Mouse (Mus musculus) cerebellum, postnatal 10 days (tissue): ENCODE measurements around the gene Arap2.
A peak's percentile ranks its signal among the peaks of the same experiment; 100 is the strongest.

Experiments used
- DNase-seq, 2 experiments: peaks; one replicate each; pipeline ENCODE4 v3.0.0; 2021; ENCODE audit warnings: mixed read lengths in 2 of 2

Gene Arap2

DNA sequence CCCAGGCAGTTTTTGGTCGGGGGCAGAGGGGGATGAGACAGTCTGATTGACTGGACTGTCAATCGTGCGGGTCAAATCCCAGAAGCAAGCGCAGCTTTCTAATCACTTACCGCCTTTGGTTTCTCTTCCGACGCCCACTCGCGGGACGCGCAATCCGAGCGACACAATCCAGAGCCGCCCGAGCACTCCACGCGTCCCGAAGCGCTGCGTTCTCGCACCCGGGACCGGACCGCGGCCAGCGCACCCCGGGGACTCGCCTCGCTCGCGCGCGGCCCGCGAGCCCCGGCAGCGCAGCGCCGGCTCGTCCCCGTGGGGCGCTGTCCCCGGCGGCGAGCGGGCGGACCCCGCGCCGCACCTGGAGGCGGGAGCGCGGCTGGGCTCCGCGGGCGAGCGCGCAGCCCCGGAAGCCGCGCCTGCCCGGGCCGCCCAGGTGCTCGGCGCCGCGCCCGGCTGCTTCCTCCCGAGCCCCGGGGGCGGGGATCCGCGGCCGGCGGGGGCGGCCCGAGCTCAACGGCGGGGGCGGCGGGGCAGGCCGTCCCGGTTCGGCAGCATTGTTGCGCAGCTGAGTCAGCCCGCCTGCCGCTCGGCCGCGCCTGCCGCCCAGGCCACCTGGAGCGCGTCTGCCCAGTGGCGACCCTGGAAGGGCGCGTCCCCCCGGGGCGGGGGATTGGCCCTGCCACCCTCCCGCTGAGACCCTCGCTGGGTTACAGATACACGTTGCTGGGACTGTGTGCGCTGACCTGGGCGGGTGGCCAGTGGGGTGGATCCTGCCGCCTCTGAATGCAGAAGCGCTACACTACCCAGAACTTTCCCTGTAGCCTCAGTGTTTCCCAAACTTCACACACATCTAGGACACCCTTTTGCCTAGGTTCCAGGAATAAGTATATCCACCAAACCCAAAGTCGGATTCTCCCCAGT, at the start of gene Arap2:
Gene Arap2 (minus strand): TSS at position 376 of the 918 bp plus-strand sequence.
- peak; percentile 50 to 66 for DNase-seq

DNA sequence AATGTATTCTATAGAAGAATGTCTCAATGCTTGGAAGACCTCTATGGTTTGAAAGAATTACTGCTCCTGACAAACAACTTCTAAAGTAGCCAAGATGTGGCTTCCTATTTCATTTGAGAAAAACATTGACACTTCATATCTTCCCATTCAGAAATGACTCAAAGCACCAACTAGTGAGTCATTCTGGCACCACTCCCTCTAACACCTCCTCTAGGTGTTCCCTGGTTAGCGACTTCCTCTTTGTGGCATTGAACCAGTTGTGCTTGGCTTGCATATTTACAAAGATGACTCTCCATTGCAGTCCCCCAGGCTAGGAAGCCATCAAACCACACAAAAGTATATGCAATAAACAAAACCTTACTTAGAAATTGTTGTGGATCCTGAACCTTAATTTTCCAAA, 49.8 kb upstream of the Arap2 start:
- no peak for DNase-seq

DNA sequence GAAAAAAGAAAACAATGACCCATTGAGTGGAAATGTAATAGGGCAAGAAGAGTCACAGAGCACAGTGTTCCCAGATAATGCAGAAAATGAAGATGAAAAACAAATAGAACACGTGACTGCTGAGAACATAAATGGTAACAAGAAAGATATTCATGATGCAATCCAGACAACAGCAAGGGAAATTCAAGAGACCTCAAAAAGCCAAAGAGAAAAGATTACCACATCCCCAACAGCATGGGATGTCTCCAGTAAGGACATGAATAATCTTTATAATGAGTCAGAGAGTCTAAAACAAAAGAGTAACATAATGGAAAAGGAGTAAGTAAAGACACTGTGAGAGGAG, 48.1 kb upstream of the Arap2 start:
- DNase-seq = no peak

DNA sequence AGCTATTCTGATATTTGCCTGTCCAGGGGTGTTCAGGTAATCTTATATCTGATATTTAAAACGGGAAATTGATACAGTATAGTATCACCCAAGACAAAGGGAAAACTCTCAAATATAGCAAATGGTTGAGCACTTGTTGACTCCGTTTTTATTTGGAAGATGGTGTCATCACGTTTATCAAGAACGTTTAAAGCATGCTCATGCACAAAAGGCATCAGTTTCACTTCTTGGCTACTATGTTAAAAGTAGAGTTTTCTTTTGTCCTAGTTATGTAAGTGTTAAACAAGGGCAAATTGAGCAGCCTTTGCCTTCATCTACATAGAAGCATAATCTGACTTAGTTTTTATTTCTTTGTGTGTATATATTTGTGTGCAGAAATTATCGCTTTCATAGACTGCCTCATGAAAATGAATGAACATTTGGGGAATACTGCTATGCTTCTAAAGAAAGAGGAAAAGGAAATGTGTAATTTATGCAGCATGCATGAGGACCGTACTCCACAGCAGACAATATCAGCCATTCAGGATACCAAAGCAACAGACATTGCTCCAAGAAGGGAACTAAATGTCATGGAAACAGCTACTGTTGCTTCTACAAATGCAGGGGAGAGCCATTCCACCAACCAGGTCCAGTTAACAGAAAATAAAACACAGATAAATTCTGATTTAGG, 47.6 kb upstream of the Arap2 start, which contains the start of gene Dthd1:
Gene Dthd1 (plus strand): TSS at position 422 of the 670 bp plus-strand sequence.
- no peak for DNase-seq

DNA sequence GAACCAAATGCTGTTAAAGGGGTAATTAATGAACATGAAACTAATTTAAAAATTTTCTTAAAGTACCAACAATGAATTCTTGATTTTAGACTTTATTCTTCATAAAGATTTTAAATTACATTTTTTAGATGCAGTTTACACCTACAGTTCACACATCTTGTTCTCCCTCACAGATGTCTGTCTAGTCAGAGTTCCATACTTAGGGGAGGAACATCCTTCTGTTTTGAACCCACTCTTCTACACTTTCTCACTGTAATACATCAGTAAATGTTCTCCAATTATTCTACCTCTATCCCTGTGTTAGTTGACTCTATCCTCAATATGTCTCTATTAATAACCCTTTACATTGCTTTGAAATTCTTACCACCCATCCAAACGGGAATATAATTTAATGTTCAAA, 26.8 kb upstream of the Arap2 start:
- no peak for DNase-seq

DNA sequence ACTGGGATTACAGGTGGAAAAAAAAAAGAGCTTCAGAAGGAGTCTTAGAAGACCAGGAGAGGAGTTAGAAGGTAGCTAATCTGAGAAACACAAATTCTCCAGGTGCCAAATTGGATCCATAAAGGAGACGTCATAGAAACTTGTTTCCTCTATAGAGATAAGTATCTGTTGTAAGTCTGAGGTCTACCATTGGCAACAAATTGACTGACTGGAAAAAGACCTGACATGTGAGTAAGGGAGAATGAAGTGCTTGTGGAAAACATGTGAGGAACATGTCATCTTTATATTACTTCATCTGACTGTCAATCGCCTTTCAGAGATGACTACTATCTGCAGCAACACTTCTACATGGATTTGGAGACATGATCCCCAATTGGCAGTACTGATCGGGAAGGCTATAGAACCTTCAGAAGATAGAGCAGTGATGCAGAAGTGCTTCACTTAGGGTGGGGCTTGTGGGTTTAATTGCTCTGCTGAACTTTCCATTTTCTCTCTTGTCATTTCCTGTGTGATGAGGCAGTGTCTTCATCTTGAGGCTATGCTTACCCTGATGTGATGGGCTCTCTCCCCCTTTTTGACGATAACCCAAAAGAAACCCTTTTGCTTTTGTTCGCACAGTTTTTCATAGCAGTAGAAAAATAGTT, 25.1 kb upstream of the Arap2 start:
- no peak for DNase-seq

DNA sequence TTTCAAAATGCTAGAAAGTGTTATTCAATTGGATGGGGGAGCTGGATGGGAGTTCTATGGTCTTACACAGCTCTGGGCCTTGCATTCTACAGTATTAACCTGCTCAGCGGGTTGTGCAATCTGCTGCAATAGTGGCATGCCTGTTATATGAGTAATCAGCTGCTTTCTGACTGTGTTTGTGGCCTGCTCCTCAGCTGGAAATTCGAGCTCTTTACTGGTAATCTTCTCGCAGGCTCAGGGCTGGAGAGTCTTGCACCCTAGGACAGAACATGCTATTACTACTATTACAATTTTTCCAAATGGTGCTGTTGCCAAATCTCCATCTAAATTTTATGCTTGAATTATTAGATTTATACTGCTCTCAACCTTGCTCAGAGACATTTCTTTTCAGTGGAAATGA, 20.9 kb upstream of the Arap2 start:
- no peak for DNase-seq

DNA sequence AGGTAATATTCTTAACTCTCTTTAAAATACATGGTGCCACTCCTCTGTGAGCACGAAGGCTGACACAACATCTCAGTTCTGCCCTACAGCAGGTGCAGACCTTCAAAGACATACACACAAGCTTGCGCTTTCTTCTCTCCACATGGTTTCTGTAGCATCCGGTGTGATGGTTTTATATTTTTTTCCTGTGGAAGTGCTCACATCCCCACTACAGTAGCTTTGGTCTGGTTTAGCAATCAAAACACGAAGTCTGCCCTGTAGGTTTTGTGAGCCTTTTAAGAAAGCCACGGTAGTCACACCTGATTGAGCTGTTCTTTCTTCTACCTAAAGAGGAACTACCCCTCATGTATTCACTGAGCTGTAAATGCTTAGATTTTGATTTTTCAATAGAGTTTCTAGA, 12.7 kb upstream of the Arap2 start:
- no peak for DNase-seq

DNA sequence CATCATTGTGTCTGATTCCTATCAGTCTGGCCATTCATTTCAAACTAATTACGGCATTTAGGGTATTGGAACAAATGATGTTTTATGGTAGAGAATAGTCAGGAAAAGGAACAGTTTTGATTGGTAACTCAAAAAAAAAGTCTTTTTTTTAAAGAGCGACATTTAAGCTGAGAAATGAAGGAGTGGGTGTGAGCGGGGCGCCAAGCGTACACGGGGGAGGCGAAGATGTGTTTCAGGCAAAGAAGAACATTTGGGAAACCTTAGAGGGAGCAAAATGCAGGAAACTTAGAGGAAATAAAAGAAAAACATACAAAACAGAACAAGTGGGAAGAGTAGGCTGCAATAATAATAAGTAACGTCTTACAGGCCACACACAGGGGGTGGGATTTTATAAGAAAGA, 11.8 kb upstream of the Arap2 start:
- DNase-seq = no peak

DNA sequence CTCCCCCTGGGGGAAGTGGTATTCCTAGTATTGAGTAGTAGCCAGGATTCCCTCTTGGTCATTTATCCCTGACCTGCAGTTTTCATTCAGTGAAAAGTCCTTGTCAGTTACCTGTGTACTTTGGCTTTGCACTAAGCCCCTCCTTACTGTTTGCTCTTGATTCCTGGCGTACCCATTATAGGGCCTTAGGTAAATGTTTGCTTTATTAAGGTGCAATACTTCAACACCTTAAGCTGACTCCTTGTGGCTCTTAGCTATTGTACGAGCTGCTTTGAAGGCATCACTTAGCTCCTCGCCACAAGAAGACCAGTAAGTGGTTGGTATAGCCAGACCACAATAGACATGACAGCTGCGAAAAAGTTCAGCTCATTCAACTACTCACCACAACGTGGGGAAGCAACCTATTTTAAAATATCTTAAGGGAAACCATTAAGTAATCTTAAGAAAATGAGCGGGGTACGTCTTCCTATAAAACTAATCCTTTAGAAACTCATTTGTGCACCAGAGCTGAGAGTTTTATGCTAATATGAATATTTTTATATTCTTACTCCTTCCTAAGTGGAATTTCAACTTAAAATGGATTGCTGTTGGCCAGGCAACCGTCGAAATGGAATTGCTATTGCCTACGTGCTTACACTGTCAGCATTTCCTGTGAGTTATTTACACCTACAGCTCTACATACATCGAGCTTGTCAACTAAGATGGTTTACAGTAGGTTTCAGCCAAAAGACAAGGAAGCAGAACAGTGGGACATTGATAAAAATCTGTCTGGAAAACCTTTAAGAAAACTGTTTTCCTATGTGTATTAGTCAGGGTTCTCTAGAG, 6.0 kb upstream of the Arap2 start:
- no peak for DNase-seq

DNA sequence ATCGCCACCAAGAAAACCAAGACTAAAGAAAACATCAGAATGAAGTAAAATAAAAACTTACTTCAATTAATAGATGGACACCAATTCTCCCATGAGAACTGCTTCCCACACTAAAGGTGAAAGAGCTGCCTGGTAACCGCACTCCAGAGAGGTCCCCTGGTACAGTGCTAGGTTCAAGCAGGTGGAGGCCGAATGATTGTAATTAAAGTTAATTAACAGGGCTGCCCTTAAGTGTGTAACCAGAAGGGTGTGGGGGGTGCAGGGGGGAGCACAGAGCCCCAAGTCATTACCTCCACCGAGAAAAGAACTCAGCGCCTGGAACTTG, 538 bp downstream of the Arap2 start:
- peak in 1 of 2 experiments; percentile 34 for DNase-seq

DNA sequence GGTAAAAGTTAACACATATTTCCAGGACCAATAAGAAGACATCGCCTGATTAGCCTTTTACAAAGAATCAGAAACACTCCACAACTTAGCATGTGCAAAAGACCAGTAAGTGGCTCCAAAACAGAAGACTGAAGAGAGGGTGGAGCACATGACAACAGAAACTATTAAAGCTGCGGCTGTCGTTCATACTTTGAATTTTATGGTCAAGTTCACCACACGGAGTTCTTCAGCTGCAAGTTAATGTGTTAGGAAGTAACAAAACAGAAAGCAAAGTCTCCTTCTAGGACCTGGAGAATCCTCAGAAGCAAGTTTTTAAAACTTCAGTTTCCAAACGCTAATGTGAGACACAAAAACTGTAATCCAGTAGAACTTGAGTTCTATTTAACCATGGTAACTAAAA, 1.8 kb downstream of the Arap2 start:
- DNase-seq = no peak

DNA sequence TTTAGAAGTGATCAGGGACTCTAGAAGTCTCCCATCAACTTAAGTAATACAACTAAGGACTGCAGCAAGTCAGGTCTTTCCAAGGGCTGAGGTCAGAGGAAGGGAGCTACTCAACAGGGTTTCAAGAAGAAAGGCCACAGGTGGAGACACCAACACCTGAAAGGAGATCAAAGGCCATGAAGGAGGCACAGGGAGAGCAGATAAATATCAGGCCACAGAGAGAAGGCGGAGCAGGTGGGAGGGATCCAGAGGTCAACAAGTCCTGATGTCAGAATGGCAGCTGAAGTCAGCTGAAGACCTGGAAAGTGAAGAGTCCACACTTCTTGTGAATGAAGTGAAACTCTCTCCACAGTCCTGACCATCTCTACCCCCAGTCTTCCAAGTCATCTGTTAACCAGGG, 2.9 kb downstream of the Arap2 start:
- no peak for DNase-seq

DNA sequence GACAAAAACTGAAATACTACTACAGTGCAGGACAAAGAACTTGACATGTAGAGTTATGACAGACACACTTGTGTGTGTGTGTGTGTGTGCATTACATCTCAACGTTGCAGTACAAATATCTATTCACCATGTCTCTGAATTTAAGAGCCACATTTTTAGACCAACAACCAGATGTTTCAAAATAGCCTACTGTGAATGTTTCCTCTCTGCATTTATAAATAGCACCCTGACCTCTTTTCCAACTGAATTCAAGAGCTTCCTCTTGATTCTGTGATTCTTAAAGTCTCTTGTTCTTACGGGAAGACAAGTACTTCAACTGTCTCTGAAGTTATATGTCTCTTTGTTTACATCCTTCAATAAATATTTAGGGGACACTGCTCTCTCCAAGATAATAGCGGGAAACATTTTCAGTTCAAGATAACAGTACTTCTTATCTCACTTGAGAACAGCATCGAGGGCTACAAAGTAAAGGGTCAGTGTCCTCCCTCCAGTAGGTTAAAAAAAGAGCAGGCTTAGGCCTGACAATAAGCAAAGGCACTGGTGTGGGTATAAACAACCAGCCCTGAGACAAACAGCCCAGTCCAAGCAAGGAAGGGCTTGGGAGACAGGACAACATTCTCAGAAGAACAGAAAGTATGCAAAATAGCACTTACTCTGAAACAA, 3.5 kb downstream of the Arap2 start:
- no peak for DNase-seq

DNA sequence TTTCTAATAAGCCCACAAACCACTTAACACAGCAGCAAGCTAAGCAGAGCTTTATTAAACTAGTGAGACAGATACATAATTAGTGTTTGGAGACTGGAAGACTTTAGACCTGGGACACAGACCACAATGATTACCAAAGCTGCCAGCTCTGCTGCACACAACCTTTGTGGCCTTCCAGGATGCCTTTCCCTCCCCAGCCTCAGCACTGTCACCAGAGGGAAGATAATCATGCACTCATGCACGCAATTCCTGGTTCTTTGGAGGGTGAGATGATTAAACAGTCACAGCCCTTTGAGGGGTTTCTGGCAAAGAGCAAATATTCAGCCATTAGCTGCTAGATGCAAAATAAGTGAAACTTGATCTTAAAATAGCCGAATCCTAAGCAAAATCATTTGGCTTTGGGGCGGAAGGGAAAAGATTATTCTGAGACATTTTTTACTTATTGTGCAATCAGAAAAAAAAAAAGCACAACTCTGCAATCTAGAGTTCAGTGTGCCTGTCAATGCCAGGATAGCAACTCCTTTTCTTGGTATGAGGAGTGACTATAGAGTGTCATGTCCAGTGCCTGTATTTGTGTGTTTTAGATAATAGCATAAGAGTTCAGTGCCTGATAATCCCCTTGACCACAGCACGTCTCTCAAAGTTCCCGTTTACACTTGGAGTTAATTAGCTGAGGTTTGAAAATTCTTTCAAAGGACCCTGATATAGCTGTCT, 5.0 kb downstream of the Arap2 start:
- DNase-seq = no peak

DNA sequence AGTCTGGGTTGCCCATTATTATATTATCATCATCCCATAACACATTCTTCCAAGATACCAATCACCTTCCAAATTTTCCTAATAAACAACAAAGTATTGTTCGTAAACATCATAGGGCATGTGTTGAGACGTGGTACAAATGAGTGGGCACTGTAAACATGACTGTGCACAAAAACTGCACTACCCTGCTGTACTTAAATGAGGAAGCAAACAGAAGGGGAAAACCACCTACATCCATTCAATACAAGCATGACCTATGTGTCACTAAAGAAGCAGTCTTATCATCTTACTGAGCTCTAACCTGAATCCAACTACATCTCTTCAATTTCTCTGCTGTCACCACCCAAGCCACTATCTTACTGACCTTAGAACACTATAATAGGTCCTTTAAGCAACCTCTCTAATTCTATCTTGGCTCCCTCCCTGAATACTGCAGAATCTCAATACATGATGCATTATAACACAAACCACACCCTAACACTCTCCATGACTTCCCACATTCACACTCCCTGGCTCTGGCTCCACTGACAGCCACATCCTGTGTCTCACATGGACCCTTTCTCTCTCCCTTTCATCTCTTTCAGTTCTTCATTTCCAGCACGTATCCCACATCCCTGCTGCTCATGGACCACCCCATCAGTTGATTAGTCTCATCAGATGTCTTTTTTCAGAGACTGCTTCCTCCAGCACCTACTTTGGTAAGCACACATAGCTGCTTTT, 10.0 kb downstream of the Arap2 start:
- no peak for DNase-seq

DNA sequence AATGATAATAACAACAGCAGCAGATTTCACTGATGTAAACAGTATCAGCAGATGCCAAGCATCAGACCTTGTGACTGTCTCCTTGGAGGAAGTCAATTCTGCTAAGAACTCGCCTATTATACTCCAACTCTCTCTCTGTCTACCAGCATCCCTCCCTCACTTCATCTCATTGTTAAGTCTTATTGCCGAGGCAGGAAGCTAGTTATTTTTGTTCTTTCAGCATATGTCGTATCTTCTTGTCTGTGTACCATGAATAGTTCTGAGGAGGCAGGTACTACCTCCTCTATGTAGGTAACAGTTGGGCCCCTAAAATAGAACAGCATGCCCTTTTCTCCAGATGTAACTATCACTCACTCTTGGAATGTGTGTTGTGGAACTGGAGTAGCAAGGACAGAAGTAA, 13.0 kb downstream of the Arap2 start:
- no peak for DNase-seq

DNA sequence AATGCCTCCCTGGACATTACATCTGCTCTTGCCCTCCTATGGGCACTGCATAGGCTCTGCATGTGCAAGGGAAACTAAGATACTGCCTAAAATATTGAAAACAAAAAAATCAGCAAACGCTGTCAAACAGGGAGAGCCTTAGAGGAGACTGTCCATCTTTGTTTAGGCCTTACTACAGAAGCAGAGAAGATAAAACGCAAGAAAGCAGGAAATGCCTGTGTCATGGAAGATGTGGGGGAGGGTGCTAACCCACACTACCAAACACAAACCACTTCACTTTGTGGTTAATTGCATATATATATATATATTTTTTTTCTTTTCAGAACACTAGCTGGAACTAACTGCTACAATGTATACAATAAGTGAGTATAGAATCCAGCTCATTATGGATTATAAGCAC, 14.3 kb downstream of the Arap2 start:
- DNase-seq = no peak

DNA sequence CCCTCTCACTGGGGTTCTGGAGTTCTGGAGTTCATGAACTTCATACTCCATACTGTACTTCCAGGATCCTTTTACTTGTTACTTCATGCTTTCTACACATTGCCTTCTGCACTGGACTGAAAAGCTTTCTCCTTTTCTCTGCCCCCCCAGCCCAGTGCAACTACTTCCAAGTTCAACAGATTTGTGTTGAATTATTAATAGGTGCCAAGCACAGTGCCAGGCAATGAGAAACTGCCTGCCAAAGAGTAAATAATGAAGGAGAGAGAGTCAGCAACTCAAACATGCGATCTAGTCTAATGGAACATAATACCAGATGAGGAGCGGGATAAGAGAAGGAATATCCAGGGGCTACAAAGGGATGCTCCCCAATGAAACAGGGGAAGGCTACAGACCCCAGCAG, 17.8 kb downstream of the Arap2 start:
- DNase-seq = peak in 1 of 2 experiments; percentile 26

DNA sequence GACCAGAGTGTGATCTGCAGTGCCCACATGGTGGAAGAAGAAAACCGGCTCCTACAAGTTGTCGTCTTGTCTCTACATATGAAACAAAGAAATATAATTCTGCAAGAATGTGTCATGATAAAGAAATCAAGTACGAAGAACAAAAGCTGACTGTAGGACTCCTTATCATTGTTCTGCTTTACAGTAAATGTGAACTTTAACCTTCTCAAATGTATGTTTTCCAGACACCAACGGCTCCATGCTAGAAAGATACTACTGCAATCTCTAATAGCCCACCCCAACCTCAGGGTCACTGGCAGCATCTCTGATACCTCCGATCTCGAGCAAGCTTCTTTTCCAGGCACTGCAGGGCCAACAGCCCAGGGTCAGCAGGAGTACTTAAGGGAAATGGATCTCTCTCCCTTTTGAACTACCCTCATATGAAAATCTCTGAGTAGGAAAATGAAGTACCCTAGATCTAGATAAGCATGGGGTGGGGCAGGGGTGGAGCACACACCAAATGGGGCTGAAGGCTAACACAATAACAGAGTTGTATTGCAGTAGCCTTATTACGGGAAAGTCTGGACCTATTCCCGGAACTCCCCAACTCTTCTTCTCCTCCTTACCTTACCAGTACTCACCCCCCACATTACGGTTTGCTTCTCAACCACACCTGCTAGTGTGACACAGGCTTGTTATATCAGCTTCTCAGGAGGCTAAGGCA, 22.6 kb downstream of the Arap2 start:
- no peak for DNase-seq
